Mouse (Mus musculus): ENCODE results near the gene Fastkd1. TPM values are rescaled to one million over a fixed set of nuclear protein-coding genes. Genes with fewer than 3 reads are reported as not detected.
A peak's percentile ranks its signal among the peaks of the same experiment; 100 is the strongest.

Gene Fastkd1
- polyA plus RNA-seq (2014; fragmentation: Nextera tagmentation; extraction: Ambion mirVana) = 14.9 and 17.5 TPM in 2 replicates

- DNase-seq (ENCODE audit: low spot score) (peak; percentile 92), ATAC-seq (replicated peaks; ENCODE audit: low FRiP score, low TSS enrichment, low read depth) (peak; percentile 96)
- Histone ChIP-seq H3K9me3 (ENCODE audit: control insufficient read depth, low read length) (no peaks in the 10 kb centered on the region), H3K4me3 (ENCODE audit: low read depth, low read length) (peak within 1 kb of the TSS; percentile 89), H3K27me3 (replicated peaks; ENCODE audit: control insufficient read depth, insufficient read depth, low read length) (no peaks in the 10 kb centered on the region), H3K4me2 (ENCODE audit: low read length) (peak within 1 kb of the TSS; percentile 60), H3K27ac (ENCODE audit: low read depth) (peak within 1 kb of the TSS; percentile 67; the same call in 1 of the 2 replicates), H3K36me3 (ENCODE audit: control insufficient read depth, insufficient read depth, low read length) (no peaks in the 10 kb centered on the region; the same call in 1 of the 2 replicates), H3K9ac (ENCODE audit: low read length) (peak within 1 kb of the TSS; percentile 65), H3K4me1 (replicated peaks; ENCODE audit: control insufficient read depth, insufficient read depth, low read length) (no peaks in the 10 kb centered on the region)
- WGBS = under 1% methylated on average over 39 of the region's 39 CpGs
Observed at GRCm38 (mm10) chr2:69712981-69713625, at the start of gene Fastkd1. Gene Fastkd1 (minus strand): TSS chr2:69713516.

GRCm38 (mm10) chr2:69760980-69761379 lies 47.7 kb upstream of the Fastkd1 start:
- WGBS = 80% methylated on average over 5 of the region's 5 CpGs
- Histone ChIP-seq H3K9ac (ENCODE audit: low read length) (no peak overlapping the region), H3K4me3 (ENCODE audit: low read depth, low read length) (no peak overlapping the region), H3K4me2 (ENCODE audit: low read length) (no peak overlapping the region), H3K36me3 (ENCODE audit: control insufficient read depth, insufficient read depth, low read length) (no peaks in the 10 kb centered on the region), H3K9me3 (ENCODE audit: control insufficient read depth, low read length) (no peaks in the 10 kb centered on the region), H3K27me3 (replicated peaks; ENCODE audit: control insufficient read depth, insufficient read depth, low read length) (no peaks in the 10 kb centered on the region), H3K4me1 (replicated peaks; ENCODE audit: control insufficient read depth, insufficient read depth, low read length) (no peaks in the 10 kb centered on the region), H3K27ac (ENCODE audit: low read depth) (no peak overlapping the region)
- no peak for ATAC-seq (replicated peaks; ENCODE audit: low FRiP score, low TSS enrichment, low read depth)
- no peak for DNase-seq (ENCODE audit: low spot score)

GRCm38 (mm10) chr2:69745091-69745490 lies 31.8 kb upstream of the Fastkd1 start:
- DNase-seq (ENCODE audit: low spot score) (no peak), ATAC-seq (replicated peaks; ENCODE audit: low FRiP score, low TSS enrichment, low read depth) (no peak)
- peaks cover 87% of the 10 kb centered on the region for H3K36me3 ChIP-seq (ENCODE audit: control insufficient read depth, insufficient read depth, low read length)
- 87% methylated on average over 1 of the region's 1 CpGs for WGBS
- H3K9ac ChIP-seq (ENCODE audit: low read length) = no peak overlapping the region
- H3K27me3 ChIP-seq (replicated peaks; ENCODE audit: control insufficient read depth, insufficient read depth, low read length) = no peaks in the 10 kb centered on the region
- no peaks in the 10 kb centered on the region for H3K9me3 ChIP-seq (ENCODE audit: control insufficient read depth, low read length)
- no peak overlapping the region for H3K27ac ChIP-seq (ENCODE audit: low read depth)
- no peaks in the 10 kb centered on the region for H3K4me1 ChIP-seq (replicated peaks; ENCODE audit: control insufficient read depth, insufficient read depth, low read length)
- no peak overlapping the region for H3K4me2 ChIP-seq (ENCODE audit: low read length)
- H3K4me3 ChIP-seq (ENCODE audit: low read depth, low read length) = no peak overlapping the region

GRCm38 (mm10) chr2:69723519-69723825 lies 10.2 kb upstream of the Fastkd1 start:
- Histone ChIP-seq H3K27me3 (replicated peaks; ENCODE audit: control insufficient read depth, insufficient read depth, low read length) (no peaks in the 10 kb centered on the region; the same call in 1 of the 2 replicates), H3K9me3 (ENCODE audit: control insufficient read depth, low read length) (no peaks in the 10 kb centered on the region), H3K4me3 (ENCODE audit: low read depth, low read length) (peak overlapping the region; percentile 96), H3K27ac (ENCODE audit: low read depth) (peak overlapping the region; percentile 91), H3K9ac (ENCODE audit: low read length) (peak overlapping the region; percentile 86), H3K4me2 (ENCODE audit: low read length) (peak overlapping the region; percentile 76), H3K4me1 (replicated peaks; ENCODE audit: control insufficient read depth, insufficient read depth, low read length) (peaks cover 7% of the 10 kb centered on the region), H3K36me3 (ENCODE audit: control insufficient read depth, insufficient read depth, low read length) (no peaks in the 10 kb centered on the region)
- DNase-seq (ENCODE audit: low spot score) (peak; percentile 84), ATAC-seq (replicated peaks; ENCODE audit: low FRiP score, low TSS enrichment, low read depth) (no peak)
- 2% methylated on average over 13 of the region's 13 CpGs for WGBS

GRCm38 (mm10) chr2:69722650-69723518 lies 9.6 kb upstream of the Fastkd1 start:
- DNase-seq (ENCODE audit: low spot score) (peak; percentile 99), ATAC-seq (replicated peaks; ENCODE audit: low FRiP score, low TSS enrichment, low read depth) (peak; percentile 98)
- Histone ChIP-seq H3K9ac (ENCODE audit: low read length) (peak overlapping the region; percentile 86), H3K27ac (ENCODE audit: low read depth) (peak overlapping the region; percentile 91), H3K9me3 (ENCODE audit: control insufficient read depth, low read length) (no peaks in the 10 kb centered on the region), H3K4me2 (ENCODE audit: low read length) (peak overlapping the region; percentile 76), H3K4me1 (replicated peaks; ENCODE audit: control insufficient read depth, insufficient read depth, low read length) (peaks cover 7% of the 10 kb centered on the region), H3K27me3 (replicated peaks; ENCODE audit: control insufficient read depth, insufficient read depth, low read length) (no peaks in the 10 kb centered on the region; the same call in 1 of the 2 replicates), H3K4me3 (ENCODE audit: low read depth, low read length) (peak overlapping the region; percentile 96), H3K36me3 (ENCODE audit: control insufficient read depth, insufficient read depth, low read length) (no peaks in the 10 kb centered on the region)
- under 1% methylated on average over 91 of the region's 91 CpGs for WGBS

GRCm38 (mm10) chr2:69722273-69722649 lies 8.9 kb upstream of the Fastkd1 start, which contains the start of gene Ppig:
Gene Ppig (plus strand): TSS chr2:69722545.
- WGBS = 5% methylated on average over 12 of the region's 12 CpGs
- Histone ChIP-seq H3K4me2 (ENCODE audit: low read length) (peak within 1 kb of the TSS; percentile 76), H3K4me3 (ENCODE audit: low read depth, low read length) (peak within 1 kb of the TSS; percentile 96)

GRCm38 (mm10) chr2:69719121-69719520 lies 5.8 kb upstream of the Fastkd1 start:
- ATAC-seq (replicated peaks; ENCODE audit: low FRiP score, low TSS enrichment, low read depth) (no peak), DNase-seq (ENCODE audit: low spot score) (no peak)
- Histone ChIP-seq H3K4me2 (ENCODE audit: low read length) (no peak overlapping the region), H3K4me1 (replicated peaks; ENCODE audit: control insufficient read depth, insufficient read depth, low read length) (peaks cover 3% of the 10 kb centered on the region), H3K27me3 (replicated peaks; ENCODE audit: control insufficient read depth, insufficient read depth, low read length) (no peaks in the 10 kb centered on the region; the same call in 1 of the 2 replicates), H3K36me3 (ENCODE audit: control insufficient read depth, insufficient read depth, low read length) (no peaks in the 10 kb centered on the region), H3K9me3 (ENCODE audit: control insufficient read depth, low read length) (no peaks in the 10 kb centered on the region), H3K27ac (ENCODE audit: low read depth) (no peak overlapping the region), H3K9ac (ENCODE audit: low read length) (no peak overlapping the region), H3K4me3 (ENCODE audit: low read depth, low read length) (no peak overlapping the region)
- WGBS = 71% methylated on average over 1 of the region's 1 CpGs

More at GRCm38 (mm10) chr2:69722273-69722649, 8.9 kb upstream of the Fastkd1 start, which contains the start of gene Ppig:
- H3K36me3 ChIP-seq (ENCODE audit: control insufficient read depth, insufficient read depth, low read length) = no peaks in the 10 kb centered on the region
- no peaks in the 10 kb centered on the region for H3K9me3 ChIP-seq (ENCODE audit: control insufficient read depth, low read length)
- H3K4me1 ChIP-seq (replicated peaks; ENCODE audit: control insufficient read depth, insufficient read depth, low read length) = peaks cover 7% of the 10 kb centered on the region
- peak within 1 kb of the TSS; percentile 91 for H3K27ac ChIP-seq (ENCODE audit: low read depth)
- peak; percentile 26 for ATAC-seq (replicated peaks; ENCODE audit: low FRiP score, low TSS enrichment, low read depth)
- H3K27me3 ChIP-seq (replicated peaks; ENCODE audit: control insufficient read depth, insufficient read depth, low read length) = no peaks in the 10 kb centered on the region; the same call in 1 of the 2 replicates
- H3K9ac ChIP-seq (ENCODE audit: low read length) = peak within 1 kb of the TSS; percentile 86
- no peak for DNase-seq (ENCODE audit: low spot score)

- Histone ChIP-seq H3K4me2 (ENCODE audit: low read length) (no peak overlapping the region), H3K9me3 (ENCODE audit: control insufficient read depth, low read length) (no peaks in the 10 kb centered on the region), H3K27me3 (replicated peaks; ENCODE audit: control insufficient read depth, insufficient read depth, low read length) (no peaks in the 10 kb centered on the region; the same call in 1 of the 2 replicates), H3K27ac (ENCODE audit: low read depth) (no peak overlapping the region), H3K36me3 (ENCODE audit: control insufficient read depth, insufficient read depth, low read length) (no peaks in the 10 kb centered on the region), H3K4me3 (ENCODE audit: low read depth, low read length) (no peak overlapping the region), H3K4me1 (replicated peaks; ENCODE audit: control insufficient read depth, insufficient read depth, low read length) (no peaks in the 10 kb centered on the region), H3K9ac (ENCODE audit: low read length) (no peak overlapping the region)
- WGBS = 78% methylated on average over 3 of the region's 3 CpGs
- DNase-seq (ENCODE audit: low spot score) (no peak), ATAC-seq (replicated peaks; ENCODE audit: low FRiP score, low TSS enrichment, low read depth) (no peak)
Observed at GRCm38 (mm10) chr2:69716483-69716882, 3.2 kb upstream of the Fastkd1 start.
